Mouse (Mus musculus) cerebellum, adult 2 months (tissue): ENCODE data around the gene Prr7.

Source experiments
- CTCF ChIP-seq: fragments of 200-500 bp; IDR thresholded peaks from 2 replicates; pipeline ENCODE4 v1.5.1; 2011; ENCODE audit warnings: low read depth, mild to moderate bottlenecking, control low read depth, low read length, moderate library complexity, borderline replicate concordance; ENCODE audit not compliant: insufficient read depth
- POLR2A ChIP-seq: fragments of 200-500 bp; IDR thresholded peaks from 2 replicates; pipeline ENCODE4 v1.6.1; 2011; ENCODE audit warnings: low read length, control low read depth, borderline replicate concordance; ENCODE audit not compliant: insufficient read depth

DNA sequence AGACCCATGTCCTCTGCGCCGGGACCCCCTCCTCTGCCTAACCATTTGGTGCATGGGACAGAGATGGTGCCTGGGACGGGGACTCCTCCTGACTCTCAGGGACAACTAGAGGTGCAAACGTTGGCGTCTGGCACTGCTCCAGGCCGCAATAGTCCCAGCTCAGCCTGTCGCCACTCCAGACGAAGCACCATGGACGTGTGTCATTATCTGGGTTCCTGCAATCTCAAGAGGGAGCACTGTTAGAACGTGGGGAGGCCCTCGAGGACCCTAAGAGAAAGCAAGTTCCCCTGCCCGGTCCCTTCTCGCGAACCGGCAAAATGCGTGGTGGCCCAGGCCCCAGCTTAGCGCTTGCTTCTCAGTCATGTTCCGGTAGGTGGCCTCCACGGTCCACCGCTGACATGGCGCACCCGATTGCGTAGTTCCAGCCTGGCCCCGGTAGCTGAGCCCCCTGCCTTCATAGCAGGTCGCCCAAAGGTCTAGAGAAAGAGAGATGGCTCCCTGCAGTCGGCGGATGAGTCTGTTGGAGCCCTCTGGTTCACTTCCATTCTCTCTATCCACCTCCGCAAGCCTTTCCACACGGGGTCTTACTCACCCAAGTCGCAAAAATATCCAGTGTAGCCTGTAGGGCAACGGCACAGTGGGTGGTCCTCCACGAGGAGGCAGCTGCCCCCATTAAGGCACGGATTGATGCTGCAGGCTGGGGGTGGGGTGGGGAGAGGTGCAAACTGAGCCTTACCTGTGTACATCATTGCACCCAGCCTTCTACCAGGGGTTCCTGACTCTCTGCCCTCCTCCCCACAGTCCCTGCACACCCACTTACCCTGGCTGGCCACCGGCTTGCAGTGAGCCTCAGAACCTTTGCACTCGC, 42.9 kb upstream of the Prr7 start:
- TF ChIP-seq POLR2A (no peak), CTCF (peak; percentile 77)
